ENCODE assay signal across 8 mouse cellular contexts in genomic region chr7:130668729-130669281, GRCm38 (mm10).
DNase-seq lines count a peak whose midpoint lies in the region; ATAC-seq and TF ChIP-seq lines count a peak whose summit lies in the region.

No protein-coding gene starts in this region.

- H3K4me2 ChIP-seq in lung, embryonic 15.5 days: peak overlapping the region; percentile 6; the same call in 1 of the 2 replicates
- H3K4me2 ChIP-seq in hindbrain, embryonic 12.5 days (replicated peaks): no peak overlapping the region
- no peak overlapping the region for H3K4me2 ChIP-seq in limb, embryonic 11.5 days (ENCODE audit: low read depth, severe bottlenecking)
- H3K4me2 ChIP-seq in stomach, postnatal 0 days (replicated peaks; ENCODE audit: low read depth): no peak overlapping the region

- H3K9me3 ChIP-seq in lung, embryonic 15.5 days: no peaks in the 10 kb centered on the region
- H3K9me3 ChIP-seq in hindbrain, embryonic 12.5 days (replicated peaks): no peaks in the 10 kb centered on the region
- no peaks in the 10 kb centered on the region for H3K9me3 ChIP-seq in limb, embryonic 11.5 days (ENCODE audit: control insufficient read depth, low read length)
- no peaks in the 10 kb centered on the region for H3K9me3 ChIP-seq in stomach, postnatal 0 days (ENCODE audit: control insufficient read depth, low read length)

- H3K4me3 ChIP-seq in lung, embryonic 15.5 days: no peak overlapping the region
- no peak overlapping the region for H3K4me3 ChIP-seq in hindbrain, embryonic 12.5 days
- H3K4me3 ChIP-seq in limb, embryonic 11.5 days (ENCODE audit: low read depth, low read length): no peak overlapping the region
- H3K4me3 ChIP-seq in stomach, postnatal 0 days (ENCODE audit: low read depth, low read length): no peak overlapping the region

- H3K36me3 ChIP-seq in lung, embryonic 15.5 days: 0 out of 2 replicates have a peak, but pooled peaks cover 6% of the 10 kb centered on the region
- H3K36me3 ChIP-seq in hindbrain, embryonic 12.5 days: no peaks in the 10 kb centered on the region
- H3K36me3 ChIP-seq in limb, embryonic 11.5 days (ENCODE audit: control insufficient read depth, insufficient read depth, low read length): no peaks in the 10 kb centered on the region
- H3K36me3 ChIP-seq in stomach, postnatal 0 days (ENCODE audit: control insufficient read depth, insufficient read depth, low read length): no peaks in the 10 kb centered on the region

- TF ChIP-seq EP300 in stomach, postnatal 0 days (optimal IDR thresholded peaks at IDR 0.05): no peak

- DNase-seq in lung, postnatal 25 days (ENCODE audit: low spot score): no peak
- DNase-seq in limb, embryonic 11.5 days (ENCODE audit: low spot score): no peak
- no peak for DNase-seq in stomach, postnatal 0 days (ENCODE audit: low spot score)
- no peak for DNase-seq in left cerebral cortex, adult 11 months (ENCODE audit: low spot score)
- DNase-seq in left cerebral cortex, postnatal 25 days (ENCODE audit: low spot score in 2 of 2): no peak
- no peak for DNase-seq in natural killer cell, adult 2 months (ENCODE audit: low spot score in 2 of 2)

- peak overlapping the region; percentile 76 for H3K27ac ChIP-seq in lung, embryonic 15.5 days
- H3K27ac ChIP-seq in hindbrain, embryonic 12.5 days: peak overlapping the region; percentile 89
- 0 out of 2 replicates have a peak overlapping the region, but pooled peaks have one; percentile 0 for H3K27ac ChIP-seq in limb, embryonic 11.5 days (replicated peaks; ENCODE audit: low read depth, low read length)
- peak overlapping the region; percentile 59 for H3K27ac ChIP-seq in stomach, postnatal 0 days (replicated peaks)

- intact Hi-C loops in left cerebral cortex, postnatal 25 days (cut with DNase I): no loop called here

- 29% methylated on average over 7 of the region's 7 CpGs for WGBS in lung, embryonic 15.5 days
- WGBS in hindbrain, embryonic 12.5 days: 55% methylated on average over 7 of the region's 7 CpGs
- 62% methylated on average over 7 of the region's 7 CpGs for WGBS in limb, embryonic 11.5 days
- WGBS in stomach, postnatal 0 days: 36% methylated on average over 7 of the region's 7 CpGs

- no peaks in the 10 kb centered on the region for H3K27me3 ChIP-seq in lung, embryonic 15.5 days
- no peaks in the 10 kb centered on the region for H3K27me3 ChIP-seq in hindbrain, embryonic 12.5 days
- no peaks in the 10 kb centered on the region for H3K27me3 ChIP-seq in limb, embryonic 11.5 days (ENCODE audit: control insufficient read depth, insufficient read depth, low read length)
- no peaks in the 10 kb centered on the region for H3K27me3 ChIP-seq in stomach, postnatal 0 days (ENCODE audit: control insufficient read depth, insufficient read depth, low read length)

- no peak overlapping the region for H3K9ac ChIP-seq in lung, embryonic 15.5 days
- 0 out of 2 replicates have a peak overlapping the region, but pooled peaks have one; percentile 2 for H3K9ac ChIP-seq in hindbrain, embryonic 12.5 days
- no peak overlapping the region for H3K9ac ChIP-seq in limb, embryonic 11.5 days (ENCODE audit: low read length)
- H3K9ac ChIP-seq in stomach, postnatal 0 days (ENCODE audit: low read length): no peak overlapping the region

- peaks cover 43% of the 10 kb centered on the region for H3K4me1 ChIP-seq in lung, embryonic 15.5 days
- peaks cover 41% of the 10 kb centered on the region for H3K4me1 ChIP-seq in hindbrain, embryonic 12.5 days
- H3K4me1 ChIP-seq in limb, embryonic 11.5 days (ENCODE audit: control insufficient read depth, insufficient read depth, low read length): peaks cover 16% of the 10 kb centered on the region
- H3K4me1 ChIP-seq in stomach, postnatal 0 days (replicated peaks; ENCODE audit: control insufficient read depth, insufficient read depth): peaks cover 11% of the 10 kb centered on the region

- TF ChIP-seq CTCF in stomach, postnatal 0 days (IDR thresholded peaks at IDR 0.05; ENCODE audit: low read depth): no peak

- ATAC-seq in lung, embryonic 15.5 days (ENCODE audit: borderline replicate concordance, extremely low read depth, low FRiP score, low TSS enrichment): 0 out of 2 replicates have a peak, but pooled peaks have one; percentile 39
- peak; percentile 31 for ATAC-seq in hindbrain, embryonic 12.5 days (ENCODE audit: low FRiP score)
- no peak for ATAC-seq in limb, embryonic 11.5 days (ENCODE audit: insufficient number of reproducible peaks, low FRiP score, low TSS enrichment, low read depth)
- no peak for ATAC-seq in stomach, postnatal 0 days (ENCODE audit: low FRiP score, low TSS enrichment)

Comparison
In these comparisons a context has a peak if more than half of its experiments do, and no peak if none do; other contexts are left out.
1. ATAC-seq: peak in lung, embryonic 15.5 days (single experiment) and hindbrain, embryonic 12.5 days (single experiment); none in limb, embryonic 11.5 days (single experiment) and stomach, postnatal 0 days (single experiment).
2. H3K27ac ChIP-seq: peak in every context shown above with its lines; median percentile 89 in hindbrain, embryonic 12.5 days; 76 in lung, embryonic 15.5 days; 59 in stomach, postnatal 0 days; 0 in limb, embryonic 11.5 days.